Mouse (Mus musculus): ENCODE data around the gene Tmprss12. TPM values are rescaled to one million over a fixed set of nuclear protein-coding genes. Genes with fewer than 3 reads are reported as not detected.
"Not testable (repeated sequence)": the region's sequence is repeated elsewhere in the genome, so short reads cannot be mapped to it uniquely, and the experiment has no call there.

Gene Tmprss12
- polyA plus RNA-seq, 1 experiment from 2014 or later: not detected

DNA sequence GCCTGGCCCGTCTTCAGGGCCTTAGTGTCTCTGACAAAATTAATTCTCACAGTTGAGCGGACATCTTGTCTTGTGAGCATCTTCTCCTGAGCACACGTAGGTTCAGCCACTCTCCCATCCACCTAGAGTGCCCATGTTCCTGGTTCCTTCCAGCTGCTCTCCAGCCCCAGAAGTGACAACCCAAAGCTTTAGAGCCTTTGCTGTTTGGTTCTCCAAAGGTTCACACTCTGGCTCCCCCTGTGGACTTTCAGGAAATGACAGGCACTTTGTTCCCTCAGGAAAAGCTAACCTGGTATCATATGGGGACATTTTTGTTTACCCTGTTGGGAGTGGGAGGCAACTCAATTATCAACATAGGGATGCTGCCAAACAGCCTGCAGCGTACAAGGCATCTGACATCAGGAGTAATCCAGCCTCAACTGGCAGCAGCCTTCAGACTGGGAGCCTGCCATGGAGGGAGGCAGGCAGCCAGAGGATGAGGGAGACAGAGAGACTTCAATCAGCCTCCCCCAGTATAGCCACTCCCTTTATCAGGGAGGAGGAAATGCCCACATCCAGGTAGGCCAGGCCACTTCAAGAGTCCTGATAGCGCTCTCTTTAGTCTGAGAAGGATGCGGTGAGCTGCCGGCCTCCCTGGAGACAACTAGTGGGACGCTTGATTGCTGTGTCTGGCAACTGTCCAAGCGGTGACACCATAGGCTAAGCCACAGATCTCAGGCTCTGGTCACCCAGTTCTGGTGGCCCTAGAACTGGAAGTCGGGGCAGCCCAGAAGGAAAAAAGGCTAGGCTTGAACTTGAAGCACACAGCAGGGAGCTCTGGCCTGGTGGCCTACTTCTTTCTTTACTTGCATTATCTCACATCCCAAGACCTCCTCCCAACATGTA is 51.7 kb downstream of the Tmprss12 start:
- not testable (repeated sequence) for H3K4me3 ChIP-seq; H3K4me2 ChIP-seq (replicated peaks); H3K4me1 ChIP-seq; ATAC-seq (ENCODE audit: low FRiP score, low read depth); H3K27me3 ChIP-seq; H3K27ac ChIP-seq; H3K9me3 ChIP-seq; H3K36me3 ChIP-seq; H3K9ac ChIP-seq
- 70% methylated on average over 3 of the region's 10 CpGs for WGBS

DNA sequence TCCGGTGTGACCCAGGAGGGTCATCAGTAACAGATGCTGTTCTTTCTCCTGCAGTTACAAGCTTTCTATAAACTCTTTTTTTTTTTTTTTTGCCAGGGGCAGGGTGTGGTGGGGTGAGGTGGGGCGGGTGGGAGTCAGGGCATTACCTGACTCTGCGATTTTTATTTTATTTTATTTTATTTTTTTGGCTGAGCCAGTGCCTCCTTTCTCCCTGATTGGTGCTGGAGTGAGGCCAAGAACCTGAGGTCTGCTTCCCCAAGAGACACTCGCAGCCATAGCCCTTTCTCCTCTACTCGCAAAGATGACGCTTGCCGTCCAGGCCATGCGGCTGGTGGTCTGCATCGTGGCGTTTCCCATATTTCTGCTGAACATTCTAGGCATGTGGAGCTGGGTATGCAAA is 54.0 kb downstream of the Tmprss12 start, which contains the start of gene Mettl7a3:
Gene Mettl7a3 (plus strand): TSS at position 301 of the 400 bp plus-strand sequence.
- no peak for ATAC-seq (ENCODE audit: low FRiP score, low read depth)

DNA sequence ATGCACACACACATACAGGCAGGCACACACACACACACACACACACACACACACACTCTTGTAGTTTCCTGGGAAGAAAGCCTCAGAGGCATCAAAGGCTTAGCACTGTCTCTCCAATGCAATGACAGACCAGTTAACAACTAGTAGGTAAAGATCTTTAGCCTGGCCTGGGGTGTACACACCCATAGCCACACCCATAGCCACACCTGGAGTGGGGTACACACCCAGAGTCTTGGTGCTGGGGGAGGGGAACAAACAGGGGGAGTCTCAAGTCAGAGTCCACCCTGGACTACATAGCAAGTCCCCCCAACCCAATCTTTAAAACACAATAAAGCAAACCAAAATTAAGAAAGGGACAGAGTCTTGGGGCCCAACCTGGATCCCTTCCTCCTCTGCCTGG is 56.7 kb downstream of the Tmprss12 start:
- H3K36me3 ChIP-seq; H3K27ac ChIP-seq; H3K27me3 ChIP-seq; H3K4me2 ChIP-seq (replicated peaks); H3K9me3 ChIP-seq; H3K4me3 ChIP-seq; ATAC-seq (ENCODE audit: low FRiP score, low read depth); H3K4me1 ChIP-seq; H3K9ac ChIP-seq: not testable (repeated sequence)

More for the DNA sequence above, 54.0 kb downstream of the Tmprss12 start, which contains the start of gene Mettl7a3:
- no peaks in the 10 kb centered on the region for H3K27me3 ChIP-seq
- WGBS: 44% methylated on average over 10 of the region's 10 CpGs
- H3K4me2 ChIP-seq (replicated peaks): no peak within 1 kb of the TSS
- H3K9me3 ChIP-seq: no peaks in the 10 kb centered on the region
- H3K27ac ChIP-seq: no peak within 1 kb of the TSS
- H3K36me3 ChIP-seq: no peaks in the 10 kb centered on the region
- H3K4me1 ChIP-seq: 0 out of 2 replicates have a peak, but pooled peaks cover 5% of the 10 kb centered on the region
- H3K4me3 ChIP-seq: no peak within 1 kb of the TSS
- no peak within 1 kb of the TSS for H3K9ac ChIP-seq

DNA sequence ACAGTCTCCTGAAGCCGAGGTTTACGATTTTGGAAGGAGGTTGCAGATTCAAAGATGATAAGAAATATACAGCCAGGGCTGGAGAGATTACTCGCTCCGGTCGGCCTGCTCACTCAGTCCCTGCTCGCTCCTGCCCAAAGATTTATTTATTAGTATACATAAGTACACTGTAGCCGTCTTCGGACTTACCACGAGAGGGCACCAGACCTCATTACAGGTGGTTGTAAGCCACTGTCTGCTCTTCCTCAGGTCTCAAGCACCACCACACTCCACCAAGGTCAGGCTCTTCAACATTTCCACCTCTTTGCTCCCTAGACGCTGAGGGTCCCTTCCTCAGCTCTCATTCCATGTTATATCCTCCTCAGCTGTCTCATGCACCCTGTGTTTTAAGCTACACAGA is 57.2 kb downstream of the Tmprss12 start:
- not testable (repeated sequence) for ATAC-seq (ENCODE audit: low FRiP score, low read depth)
- WGBS: 37% methylated on average over 10 of the region's 10 CpGs

DNA sequence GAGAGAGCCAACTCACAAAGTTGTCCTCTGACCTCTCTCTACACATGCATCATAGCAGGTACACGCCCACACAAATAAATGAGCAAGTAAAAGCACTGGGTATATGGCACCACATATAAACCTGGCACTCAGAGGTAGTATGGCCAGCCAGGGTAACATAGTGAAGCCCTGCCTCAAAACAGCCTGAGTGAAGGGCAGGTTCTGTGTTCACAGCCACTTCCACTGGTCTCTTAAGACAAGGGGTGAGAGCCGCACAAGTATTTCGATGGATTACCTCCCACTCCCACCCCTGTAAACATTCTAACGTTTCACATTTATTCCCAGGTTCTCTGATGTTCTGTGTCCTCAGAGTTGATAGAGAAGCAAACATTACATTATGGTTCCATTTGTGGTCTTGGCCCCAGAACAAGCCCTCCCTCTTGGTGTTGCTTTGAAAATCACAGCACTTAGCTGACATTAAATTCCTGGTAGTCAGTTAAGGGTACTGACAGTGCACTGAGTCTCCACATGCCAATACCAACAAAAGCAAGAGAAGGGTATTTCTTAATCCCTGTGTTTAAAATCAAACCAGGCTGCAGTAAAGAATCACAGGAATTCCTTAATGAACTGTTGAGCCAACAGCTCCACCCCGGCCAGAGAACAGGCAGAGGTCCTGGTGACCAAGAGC is 60.8 kb downstream of the Tmprss12 start:
- not testable (repeated sequence) for ATAC-seq (ENCODE audit: low FRiP score, low read depth); H3K4me2 ChIP-seq (replicated peaks); H3K4me3 ChIP-seq; H3K4me1 ChIP-seq; H3K9ac ChIP-seq; H3K27me3 ChIP-seq; H3K9me3 ChIP-seq; H3K27ac ChIP-seq; H3K36me3 ChIP-seq
- WGBS: 63% methylated on average over 4 of the region's 5 CpGs

More for the DNA sequence above, 57.2 kb downstream of the Tmprss12 start:
- not testable (repeated sequence) for H3K9ac ChIP-seq; H3K4me3 ChIP-seq; H3K4me2 ChIP-seq (replicated peaks); H3K9me3 ChIP-seq; H3K36me3 ChIP-seq; H3K27ac ChIP-seq; H3K4me1 ChIP-seq; H3K27me3 ChIP-seq

Other genes with a start within 250 kb of the Tmprss12 start
- 11.0 and 11.1 TPM in 2 replicates for gene Dip2b, start 242.2 kb upstream of the Tmprss12 start, polyA plus RNA-seq (2015; fragmentation: Nextera tagmentation; extraction: Ambion mirVana)
- gene Atf1, start 53.0 kb upstream of the Tmprss12 start, polyA plus RNA-seq (2015; fragmentation: Nextera tagmentation; extraction: Ambion mirVana): 46.4 and 46.5 TPM in 2 replicates
- gene Mettl7a1, start 23.3 kb downstream of the Tmprss12 start, polyA plus RNA-seq (2015; fragmentation: Nextera tagmentation; extraction: Ambion mirVana): 3.0 and 4.4 TPM in 2 replicates
- gene Mettl7a3, start 54.1 kb downstream of the Tmprss12 start, polyA plus RNA-seq (2015; fragmentation: Nextera tagmentation; extraction: Ambion mirVana): 0.26 and 0.42 TPM in 2 replicates
- 0.10 TPM in 1 of 2 replicates, not detected in the other for gene Methig1, start 72.3 kb downstream of the Tmprss12 start, polyA plus RNA-seq (2015; fragmentation: Nextera tagmentation; extraction: Ambion mirVana)
- gene Mettl7a2, start 72.4 kb downstream of the Tmprss12 start, polyA plus RNA-seq (2015; fragmentation: Nextera tagmentation; extraction: Ambion mirVana): 0.11 TPM in 1 of 2 replicates, not detected in the other
- not detected in 2 replicates for gene Higd1c, start 83.7 kb downstream of the Tmprss12 start, polyA plus RNA-seq (2015; fragmentation: Nextera tagmentation; extraction: Ambion mirVana)
- 0.05 TPM in 1 of 2 replicates, not detected in the other for gene Gm5475, start 141.3 kb downstream of the Tmprss12 start, polyA plus RNA-seq (2015; fragmentation: Nextera tagmentation; extraction: Ambion mirVana)
- 18.7 and 25.3 TPM in 2 replicates for gene Slc11a2, start 144.2 kb downstream of the Tmprss12 start, polyA plus RNA-seq (2015; fragmentation: Nextera tagmentation; extraction: Ambion mirVana)
- gene Letmd1, start 188.2 kb downstream of the Tmprss12 start, polyA plus RNA-seq (2015; fragmentation: Nextera tagmentation; extraction: Ambion mirVana): 34.1 and 34.3 TPM in 2 replicates
- gene Csrnp2, start 214.7 kb downstream of the Tmprss12 start, polyA plus RNA-seq (2015; fragmentation: Nextera tagmentation; extraction: Ambion mirVana): 23.8 and 24.9 TPM in 2 replicates